Mouse (Mus musculus) monocyte, adult 5-6 weeks (primary cell): ENCODE data around the gene Mrpl55. TPM values are rescaled to one million over a fixed set of nuclear protein-coding genes. Genes with fewer than 3 reads are reported as not detected.

Experiments used
- ATAC-seq: fragments of 153-309, 156-312 bp; replicated peaks from 2 replicates; pipeline ENCODE4 v1.8.0; 2017; ENCODE audit warnings: mild to moderate bottlenecking; ENCODE audit not compliant: low TSS enrichment, insufficient number of reproducible peaks, severe bottlenecking, poor library complexity, low FRiP score
- total RNA-seq: library from RNA; stranded (forward); fragments of 200-1000, 200-491, 200-594 nt; gene quantifications from 3 replicates; pipeline ENCODE4 v1.2.3, GENCODE M21; 2017

Gene Mrpl55
- total RNA-seq, 1 experiment from 2014 or later, result 21.2 TPM

DNA sequence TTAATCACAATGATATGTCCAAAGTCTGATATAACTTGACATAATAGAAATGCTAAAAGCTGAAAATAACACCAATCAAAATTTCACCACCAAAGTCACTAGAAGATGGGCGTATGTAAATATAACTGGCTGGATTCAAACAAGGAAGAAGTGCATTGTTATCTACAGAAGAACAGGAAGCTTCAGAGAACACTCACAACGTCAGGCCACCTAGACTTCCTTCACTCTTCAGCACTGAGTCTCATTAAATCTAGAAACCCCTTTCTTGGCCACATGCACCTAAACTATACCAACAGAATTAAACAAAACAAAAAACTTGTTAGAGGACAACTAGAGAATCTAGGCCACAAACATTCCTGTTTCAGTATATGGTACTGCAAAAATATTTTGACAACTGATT is 22.2 kb downstream of the Mrpl55 start:
- no peak for ATAC-seq

DNA sequence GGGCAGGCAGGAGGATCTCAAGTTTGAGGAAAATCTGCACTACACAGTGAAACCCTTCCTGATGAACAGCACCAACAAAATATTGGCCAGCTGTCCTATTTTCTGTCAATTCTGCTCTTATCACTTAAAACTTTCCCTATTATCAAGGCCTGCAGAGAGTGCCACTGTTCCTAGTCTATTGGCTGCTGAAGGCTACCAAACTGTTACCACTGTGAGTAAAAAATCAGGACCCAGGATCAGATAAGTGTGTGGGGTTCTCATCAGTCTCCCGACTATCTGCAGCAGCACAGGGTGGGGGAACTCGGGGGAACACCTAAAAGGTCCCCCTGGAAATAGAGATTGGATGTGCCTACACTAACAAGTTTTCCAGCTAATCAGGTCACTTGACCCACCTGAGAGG is 22.9 kb downstream of the Mrpl55 start:
- ATAC-seq, result no peak

DNA sequence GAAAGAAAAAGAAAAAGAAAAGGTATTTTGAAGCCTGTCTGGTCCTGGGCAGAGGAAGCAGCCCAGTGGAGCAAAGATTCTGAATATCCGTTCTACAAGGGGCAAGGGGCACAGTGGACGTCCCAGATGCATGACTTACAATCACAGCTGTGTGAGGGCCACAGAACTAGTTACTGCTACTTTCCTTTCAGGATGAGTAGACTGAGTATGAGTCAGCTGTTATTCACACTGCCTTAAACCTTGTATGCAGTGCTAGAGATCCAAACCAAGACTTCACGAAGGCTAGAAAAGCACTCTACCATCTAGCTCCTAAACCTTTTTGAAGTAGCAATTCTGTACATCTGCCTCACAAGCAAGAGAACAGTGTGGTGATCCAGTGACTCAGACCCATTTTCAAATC is 24.0 kb downstream of the Mrpl55 start:
- ATAC-seq, result no peak

DNA sequence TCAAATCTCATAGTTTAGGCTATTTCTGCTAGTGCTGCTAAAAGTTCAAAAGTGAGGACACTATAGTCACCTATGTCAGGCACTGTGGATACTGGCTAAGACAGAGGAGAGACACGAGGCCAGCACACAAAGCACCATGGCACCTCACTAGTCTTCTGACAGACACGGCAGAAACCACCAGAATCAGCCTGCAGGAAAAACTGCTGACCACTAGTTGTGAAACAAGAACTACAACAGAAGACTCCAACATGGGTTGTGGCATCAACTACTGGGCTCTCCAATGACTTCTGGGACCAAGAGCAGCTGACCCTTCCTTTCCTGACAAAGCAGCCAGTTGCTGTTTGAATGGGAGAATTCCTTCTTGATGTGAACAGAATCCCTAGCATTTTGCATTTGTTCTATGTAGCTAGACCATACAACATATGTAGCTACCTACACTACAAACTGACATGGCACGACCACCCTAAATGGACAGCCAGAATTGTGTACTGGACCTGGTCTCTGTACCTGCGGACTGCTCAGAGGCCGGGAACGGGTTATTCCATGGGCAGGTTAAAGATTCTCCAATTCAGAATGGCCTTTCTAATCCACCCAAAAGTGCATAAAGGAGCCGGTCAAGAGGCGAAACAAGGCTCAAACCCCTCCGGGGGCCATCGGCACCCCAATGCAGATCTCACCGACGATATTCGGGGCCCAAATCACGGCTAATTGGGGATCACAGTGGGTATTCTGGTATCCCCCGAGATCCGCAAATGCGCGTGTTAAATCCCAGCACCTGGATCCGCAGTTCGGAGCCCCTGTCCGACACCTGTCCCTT is 24.7 kb downstream of the Mrpl55 start:
- no peak for ATAC-seq

DNA sequence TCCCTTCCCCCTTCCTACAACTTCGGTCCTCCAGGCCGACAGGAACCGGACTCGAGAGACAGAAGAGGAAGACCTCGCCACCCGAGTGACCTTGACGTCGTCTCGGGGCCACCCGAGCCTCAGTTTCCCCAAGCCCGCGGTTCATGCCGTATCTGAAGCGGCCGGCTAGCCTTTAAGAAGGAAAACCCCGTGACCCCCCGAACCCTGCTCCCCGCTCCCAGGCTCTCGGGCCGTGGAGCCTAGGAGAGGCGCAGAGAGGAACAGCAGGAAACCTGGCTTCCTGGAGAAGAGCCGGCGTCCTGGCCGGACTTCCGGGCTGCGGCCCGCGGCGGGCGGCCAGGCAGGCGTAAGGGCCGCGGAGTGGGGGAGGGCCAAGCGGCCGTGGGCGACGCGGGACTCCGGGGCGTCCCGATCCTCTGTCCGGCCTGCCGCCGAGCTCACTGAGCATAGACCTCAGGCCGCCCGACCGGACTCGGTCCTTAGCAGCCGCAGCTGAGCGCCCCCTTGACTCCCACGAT is 25.4 kb downstream of the Mrpl55 start:
- no peak for ATAC-seq

DNA sequence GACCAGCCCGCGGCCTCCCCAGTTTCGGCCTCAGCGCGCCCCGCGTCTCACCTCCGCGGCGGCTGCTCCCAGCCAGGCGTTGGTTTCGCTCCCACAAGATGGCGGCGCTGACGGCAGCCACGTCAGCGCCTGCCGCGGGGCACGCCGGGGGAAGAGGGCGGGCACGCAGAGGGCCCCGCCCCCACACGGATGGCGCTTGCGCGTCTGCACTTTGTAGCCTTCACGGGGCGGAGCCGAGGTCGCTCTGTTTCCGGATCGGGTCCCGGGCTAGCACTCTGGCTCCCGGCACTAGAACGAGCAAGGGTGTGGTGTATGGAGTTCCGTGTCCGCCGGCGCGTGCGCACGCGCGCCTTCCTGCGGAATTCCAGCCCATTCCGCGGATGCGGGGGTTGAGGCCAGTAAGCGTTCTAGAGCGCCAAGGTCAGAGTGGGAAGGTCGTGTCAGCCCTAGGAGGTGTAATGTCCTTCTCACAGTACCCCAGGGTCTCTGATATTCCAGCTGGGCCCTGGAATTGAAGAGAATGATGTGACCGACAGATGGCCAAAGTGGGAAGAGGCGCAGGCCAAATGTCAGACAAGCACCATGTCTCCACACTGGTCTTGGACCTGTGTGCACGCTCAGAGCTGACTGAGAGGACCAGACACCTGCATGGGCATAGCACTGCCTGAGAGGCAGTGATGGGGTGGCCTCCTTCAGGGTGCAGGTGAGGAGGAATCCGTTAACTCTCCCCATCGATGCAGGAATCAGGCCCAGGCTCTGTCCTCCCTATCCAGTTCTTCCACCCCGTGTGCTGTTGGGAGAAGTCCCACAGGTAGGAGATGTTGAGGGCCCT is 26.1 kb downstream of the Mrpl55 start, which contains the start of gene Arf1:
TSS of gene Arf1 (minus strand) at position 149 of the 832 bp plus-strand sequence.
- peak; percentile 77 for ATAC-seq

DNA sequence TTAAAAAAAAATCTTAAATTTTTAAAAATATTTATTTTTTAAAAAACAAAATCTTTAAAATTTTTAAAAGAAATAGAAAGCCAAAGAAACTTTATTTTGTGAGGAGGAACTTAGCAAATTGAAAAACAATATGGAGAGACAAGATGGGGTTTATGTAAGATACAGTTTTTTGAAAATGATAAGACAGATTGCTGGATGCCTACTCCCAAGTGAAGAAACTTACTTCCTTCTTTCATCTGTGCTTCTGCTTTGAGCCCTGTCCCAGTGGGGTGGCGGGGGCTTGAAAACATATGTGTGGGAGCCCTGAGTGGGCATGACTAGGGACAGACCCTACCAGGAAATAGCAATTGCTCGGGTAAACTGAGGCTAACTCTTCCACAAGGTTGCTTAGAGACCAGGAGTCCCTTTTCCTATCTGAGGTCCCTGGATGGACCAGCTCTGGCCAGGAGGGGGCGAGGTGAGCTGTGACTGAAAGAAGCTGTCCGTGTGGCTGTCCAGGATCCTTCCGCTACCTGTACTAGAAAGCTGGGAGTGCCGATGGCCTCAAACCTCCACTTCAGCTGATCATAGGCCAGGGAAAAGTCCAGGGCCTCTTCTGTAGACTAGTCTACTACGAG is 28.0 kb downstream of the Mrpl55 start:
- 0 out of 2 replicates have a peak, but pooled peaks have one; percentile 7 for ATAC-seq

DNA sequence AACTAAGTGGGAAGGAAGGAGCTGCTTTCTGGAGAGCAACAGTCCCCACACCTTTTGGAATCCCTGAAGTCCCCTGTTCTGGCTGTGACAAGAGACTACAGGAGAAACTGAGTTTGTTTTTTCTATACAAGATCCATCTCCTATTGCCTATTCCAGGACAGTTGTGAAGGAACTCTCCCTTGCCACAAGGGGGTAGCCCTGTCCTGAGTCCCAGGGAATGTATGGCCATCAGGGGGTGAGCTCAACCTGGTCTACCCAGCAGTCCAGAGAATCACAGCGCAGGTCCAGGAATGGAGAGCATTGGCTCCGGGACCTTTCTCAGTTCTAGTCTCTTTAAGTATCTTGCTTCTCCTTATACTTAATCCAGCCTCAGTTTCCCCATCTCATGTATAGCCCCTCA is 30.5 kb downstream of the Mrpl55 start:
- no peak for ATAC-seq

DNA sequence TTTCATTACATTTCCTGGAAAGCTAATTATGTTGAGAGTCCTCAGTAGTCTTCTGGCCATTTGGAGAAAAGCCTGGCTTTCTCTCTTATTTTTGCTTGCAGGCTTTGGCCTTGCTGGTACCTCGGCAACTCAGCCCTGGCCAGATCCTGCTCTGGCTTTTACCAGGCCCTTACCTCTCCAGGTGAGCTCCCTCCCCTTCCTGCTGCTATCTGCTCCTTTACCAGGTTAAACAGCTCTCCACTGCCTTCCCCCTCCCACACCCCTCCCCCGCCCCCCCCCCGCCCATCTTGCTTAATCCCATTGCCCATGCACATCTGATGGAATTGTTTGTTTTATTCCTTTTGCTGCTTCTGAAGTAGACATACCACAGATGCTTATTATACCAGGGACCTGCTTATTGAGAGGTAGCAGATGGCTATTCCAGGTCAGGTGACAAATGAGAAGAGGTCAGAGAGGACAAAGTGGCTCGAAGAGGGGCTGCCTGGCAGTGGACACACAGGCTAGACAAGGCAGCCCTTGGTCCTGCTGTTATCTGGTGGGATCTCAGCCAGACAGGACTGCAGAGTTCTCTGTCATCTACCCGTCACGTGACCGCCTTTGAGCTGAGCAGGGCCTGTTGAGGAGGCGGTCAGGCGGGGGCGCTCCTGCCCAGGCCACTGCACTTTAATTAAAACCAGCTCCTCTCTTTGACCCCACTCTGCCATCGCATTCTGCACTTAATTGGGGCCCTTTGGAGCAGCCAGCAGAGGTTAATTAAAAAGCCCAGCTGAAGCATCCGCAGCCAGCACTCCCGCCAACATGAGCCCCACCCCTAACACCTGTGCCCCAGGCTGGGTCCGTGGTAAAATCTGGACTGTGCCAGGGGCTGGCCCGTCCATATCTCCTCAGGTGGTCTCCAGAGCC is 36.5 kb downstream of the Mrpl55 start:
- no peak for ATAC-seq

DNA sequence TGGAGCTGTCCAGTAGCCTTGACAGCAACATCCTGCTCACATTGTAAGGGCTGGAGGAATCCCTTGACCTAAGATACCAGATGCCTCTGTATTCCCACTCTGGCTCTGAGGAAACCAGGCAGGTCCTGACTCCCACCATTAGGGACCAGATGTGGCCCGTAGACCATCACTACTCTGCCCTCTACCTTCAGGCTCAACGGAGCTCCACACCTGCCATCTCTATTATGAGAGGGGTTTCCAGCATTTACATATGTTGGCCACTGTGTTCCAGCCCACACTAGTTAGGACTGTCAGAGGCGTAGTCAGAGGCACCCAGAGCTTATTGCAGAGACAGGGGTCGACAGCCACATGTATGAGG is 37.1 kb downstream of the Mrpl55 start:
- ATAC-seq, result no peak

DNA sequence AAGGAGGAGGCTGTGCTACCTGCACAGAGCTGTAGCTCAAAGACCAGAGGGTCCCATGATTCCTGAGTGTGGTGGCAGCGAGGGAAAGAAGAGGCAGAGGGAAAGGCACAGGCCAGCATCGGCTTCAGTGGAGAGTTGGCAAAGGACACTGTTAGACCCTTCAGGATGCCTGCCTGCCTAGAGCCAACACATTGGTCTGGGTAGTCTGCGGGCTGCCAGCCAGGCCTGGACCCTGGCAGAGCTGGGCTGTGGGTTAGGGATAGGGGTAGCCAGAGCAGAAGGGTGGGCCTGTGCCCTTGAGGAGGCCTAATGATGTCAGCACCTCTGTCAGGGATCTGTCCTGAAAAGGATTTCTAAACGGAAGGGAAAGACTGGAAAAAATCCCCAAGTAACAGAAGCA is 37.5 kb downstream of the Mrpl55 start:
- no peak for ATAC-seq

DNA sequence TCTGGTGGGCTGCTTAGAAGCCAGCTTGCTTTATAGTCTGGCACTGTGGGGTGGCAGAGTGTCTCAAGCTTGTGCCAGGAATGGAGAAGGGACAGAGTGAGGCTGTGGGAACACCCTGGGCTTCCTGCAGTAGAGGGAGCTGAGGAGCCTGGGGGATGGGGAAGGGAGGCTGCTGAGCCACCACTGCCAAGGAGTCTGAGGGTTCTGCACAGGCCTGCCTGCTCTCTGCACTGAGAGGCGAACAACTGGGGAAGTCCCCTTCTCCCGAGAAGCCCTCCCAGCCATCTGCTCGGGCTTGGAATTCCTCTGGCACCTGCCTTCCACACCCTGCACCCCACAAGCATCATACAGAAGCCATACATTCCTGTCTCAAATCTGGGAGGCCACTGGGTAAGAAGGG is 39.6 kb downstream of the Mrpl55 start:
- no peak for ATAC-seq

DNA sequence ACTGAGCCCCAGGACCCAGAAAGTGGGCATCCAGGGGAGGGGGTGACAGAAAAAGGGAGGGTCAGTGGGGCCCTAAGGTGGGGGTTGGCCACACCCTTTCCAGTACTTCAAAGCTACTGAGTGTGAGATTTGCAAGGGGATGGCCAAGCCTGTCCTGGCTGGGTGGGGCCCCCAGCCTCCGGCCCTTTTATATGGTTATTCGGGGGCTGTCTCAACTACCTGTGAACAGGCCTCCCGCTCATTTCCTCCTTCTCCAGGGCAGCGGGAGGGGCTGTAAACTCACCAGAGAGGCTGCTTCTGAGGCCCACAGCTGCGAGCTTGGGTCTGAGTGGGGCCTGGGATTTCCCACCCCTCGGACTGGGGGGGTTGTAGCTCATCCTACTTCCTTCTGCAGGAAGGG is 41.6 kb downstream of the Mrpl55 start:
- ATAC-seq, result no peak

DNA sequence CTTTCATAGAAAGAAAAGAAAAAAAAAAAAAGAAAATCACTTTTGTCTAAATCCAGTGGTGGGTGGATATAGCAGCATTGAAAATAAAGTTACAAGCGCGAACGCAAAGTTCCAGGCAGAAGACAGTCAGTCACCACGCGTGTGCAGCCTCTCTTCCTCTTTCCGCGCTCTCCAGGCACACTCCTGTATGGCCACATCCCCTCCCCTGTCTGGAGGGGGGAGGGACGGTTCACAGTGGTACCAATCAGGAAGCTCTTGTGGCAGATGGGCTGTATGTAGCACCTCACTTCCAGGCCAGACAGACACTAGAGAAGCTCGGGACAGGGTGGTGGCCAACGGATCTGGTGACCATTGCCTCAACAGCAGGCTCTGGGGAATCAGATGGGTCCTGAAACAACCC is 45.8 kb downstream of the Mrpl55 start:
- no peak; the same call in 1 of the 2 replicates for ATAC-seq

Other genes starting within 250 kb of the Mrpl55 start
- gene Hist3h2a, start 247.8 kb upstream of the Mrpl55 start, total RNA-seq, result 35.6 to 52.4 TPM (median 42.1 TPM) in 3 replicates
- 0.29 TPM in 1 of 3 replicates, not detected in the others for gene Trim17, start 247.8 kb upstream of the Mrpl55 start, total RNA-seq
- 32.0 to 47.3 TPM (median 32.7 TPM) in 3 replicates for gene Trim11, start 224.4 kb upstream of the Mrpl55 start, total RNA-seq
- under 0.01 to 0.58 TPM in 2 of 3 replicates, not detected in the other for gene Obscn, start 66.1 kb upstream of the Mrpl55 start, total RNA-seq
- gene Iba57, start 38.7 kb upstream of the Mrpl55 start, total RNA-seq, result 4.1 to 15.4 TPM (median 6.4 TPM) in 3 replicates
- gene Gjc2, start 19.3 kb upstream of the Mrpl55 start, total RNA-seq, result not detected in 3 replicates
- 23.1 to 45.9 TPM (median 32.7 TPM) in 3 replicates for gene Guk1, start 10.3 kb upstream of the Mrpl55 start, total RNA-seq
- gene 2310033P09Rik, start 5.8 kb downstream of the Mrpl55 start, total RNA-seq, result 8.9 to 16.8 TPM (median 16.4 TPM) in 3 replicates
- 337 to 405 TPM (median 396 TPM) in 3 replicates for gene Arf1, start 25.8 kb downstream of the Mrpl55 start, total RNA-seq
- gene Wnt3a, start 88.3 kb downstream of the Mrpl55 start, total RNA-seq, result not detected in 3 replicates
- gene Wnt9a, start 104.4 kb downstream of the Mrpl55 start, total RNA-seq, result 0.10 TPM in 1 of 3 replicates, not detected in the others
- gene Prss38, start 173.2 kb downstream of the Mrpl55 start, total RNA-seq, result not detected in 3 replicates
- 4.3 to 8.3 TPM (median 5.5 TPM) in 3 replicates for gene Jmjd4, start 247.6 kb downstream of the Mrpl55 start, total RNA-seq
- gene Snap47, start 248.7 kb downstream of the Mrpl55 start, total RNA-seq, result 5.6 to 17.7 TPM (median 6.0 TPM) in 3 replicates